Mouse (Mus musculus) kidney, postnatal 0 days (tissue): ENCODE results near the gene Ppp1r3e. TPM values are rescaled to one million over a fixed set of nuclear protein-coding genes. Genes with fewer than 3 reads are reported as not detected.

ENCODE experiments used
- ATAC-seq: fragments of 200-750 bp; cut with Nextera tagmentation; replicated peaks from 2 replicates; pipeline ENCODE4 v1.8.0; 2017; ENCODE audit warnings: low read depth, moderate number of reproducible peaks, moderate TSS enrichment, moderate library complexity; ENCODE audit not compliant: low FRiP score
- DNase-seq: peaks from one replicate; pipeline ENCODE4 v3.0.0-alpha.2; 2016; ENCODE audit warnings: low spot score
- H3K27ac ChIP-seq: fragments of 300-500 bp; sonication (generic); 2 replicates; pipeline ENCODE4 v1.5.1; 2014; ENCODE audit warnings: mild to moderate bottlenecking
- H3K27me3 ChIP-seq: fragments of 300-500 bp; sonication (generic); 2 replicates; pipeline ENCODE4 v1.6.1; 2014; ENCODE audit warnings: low read length, mixed read lengths; ENCODE audit not compliant: insufficient read depth
- H3K36me3 ChIP-seq: fragments of 300-500 bp; sonication (generic); 2 replicates; pipeline ENCODE4 v1.6.1; 2014; ENCODE audit warnings: low read length, mixed read lengths; ENCODE audit not compliant: insufficient read depth
- H3K4me1 ChIP-seq: fragments of 300-500 bp; sonication (generic); replicated peaks from 2 replicates; pipeline ENCODE4 v1.6.1; 2014; ENCODE audit warnings: antibody characterized with exemption, low read length, mixed read lengths; ENCODE audit not compliant: insufficient read depth
- H3K4me2 ChIP-seq: fragments of 300-500 bp; sonication (generic); 2 replicates; pipeline ENCODE4 v1.6.1; 2014; ENCODE audit warnings: mild to moderate bottlenecking, low read length, moderate library complexity, mixed read lengths
- H3K4me3 ChIP-seq: fragments of 300-500 bp; sonication (generic); replicated peaks from 2 replicates; pipeline ENCODE4 v1.5.1; 2014; ENCODE audit warnings: low read depth, low read length
- H3K9ac ChIP-seq: fragments of 300-500 bp; sonication (generic); 2 replicates; pipeline ENCODE4 v1.6.1; 2014; ENCODE audit warnings: low read depth, low read length
- H3K9me3 ChIP-seq: fragments of 300-500 bp; sonication (generic); replicated peaks from 2 replicates; pipeline ENCODE4 v1.6.1; 2016; ENCODE audit warnings: low read length, inconsistent platforms, mixed read lengths
- CTCF ChIP-seq: IDR thresholded peaks from 2 replicates; pipeline ENCODE4 v1.5.1; 2016; ENCODE audit warnings: antibody characterized with exemption, low read depth, mild to moderate bottlenecking, moderate library complexity
- WGBS: fragments of 180-500 bp; shearing (Covaris S2); extraction: QIAGEN DNeasy Blood & Tissue Kit; methylation state at CpG from one replicate; pipeline ENCODE4 v1.1.7; 2014; 5-methylcytosine and 5-hydroxymethylcytosine counted together
- polyA plus RNA-seq: library from polyadenylated mRNA; unstranded; fragments of >200 nt; fragmentation: Nextera tagmentation; extraction: Ambion mirVana; gene quantifications from 2 replicates; pipeline ENCODE4 v1.2.1, GENCODE M21; 2015

Ppp1r3e gene
- polyA plus RNA-seq, 1 experiment from 2014 or later: 4.2 TPM

GRCm38 (mm10) chr14:54913343-54913742 is 36.0 kb upstream of the Ppp1r3e start:
- peak overlapping the region; percentile 99 for H3K4me2 ChIP-seq
- H3K9ac ChIP-seq: peak overlapping the region; percentile 87
- H3K36me3 ChIP-seq: peaks cover 21% of the 10 kb centered on the region; the same call in 1 of the 2 replicates
- no peaks in the 10 kb centered on the region for H3K9me3 ChIP-seq
- H3K27ac ChIP-seq: no peak overlapping the region
- no peaks in the 10 kb centered on the region for H3K27me3 ChIP-seq
- no peak for ATAC-seq
- no peaks in the 10 kb centered on the region; the same call in 1 of the 2 replicates for H3K4me1 ChIP-seq
- TF ChIP-seq CTCF: no peak
- peak overlapping the region; percentile 91 for H3K4me3 ChIP-seq
- 13% methylated on average over 10 of the region's 10 CpGs for WGBS
- no peak for DNase-seq

DNA sequence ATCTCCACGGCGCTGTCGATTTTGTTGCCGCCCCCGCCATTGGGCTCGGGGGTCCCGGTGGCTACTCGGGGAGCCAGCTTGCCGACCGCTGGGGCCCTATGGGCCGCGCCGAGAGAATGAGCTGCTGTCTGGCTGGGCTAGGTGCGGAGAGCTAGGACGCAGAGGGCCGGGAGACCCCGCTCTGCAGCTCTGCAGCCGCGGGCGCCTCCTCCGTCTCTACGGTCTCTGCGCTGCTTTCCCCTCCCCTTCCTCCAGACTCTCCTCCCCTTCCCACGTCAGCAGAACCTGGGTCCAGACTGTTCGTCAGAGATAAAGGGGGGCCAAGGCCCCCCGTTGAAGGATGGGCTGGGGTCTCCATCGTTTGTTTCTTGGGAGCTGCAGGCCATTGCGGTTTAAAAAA is 35.5 kb upstream of the Ppp1r3e start, which contains the start of gene Slc22a17:
TSS of gene Slc22a17 (minus strand) at position 247 of the 400 bp plus-strand sequence.
- peak within 1 kb of the TSS; percentile 99 for H3K4me2 ChIP-seq
- H3K27me3 ChIP-seq: no peaks in the 10 kb centered on the region
- TF ChIP-seq CTCF: no peak
- H3K27ac ChIP-seq: peak within 1 kb of the TSS; percentile 31; the same call in 1 of the 2 replicates
- peak; percentile 68 for ATAC-seq
- peak; percentile 94 for DNase-seq
- no peaks in the 10 kb centered on the region; the same call in 1 of the 2 replicates for H3K4me1 ChIP-seq
- WGBS: under 1% methylated on average over 28 of the region's 28 CpGs
- H3K9ac ChIP-seq: peak within 1 kb of the TSS; percentile 87
- H3K36me3 ChIP-seq: peaks cover 21% of the 10 kb centered on the region; the same call in 1 of the 2 replicates
- peak within 1 kb of the TSS; percentile 91 for H3K4me3 ChIP-seq
- H3K9me3 ChIP-seq: no peaks in the 10 kb centered on the region

DNA sequence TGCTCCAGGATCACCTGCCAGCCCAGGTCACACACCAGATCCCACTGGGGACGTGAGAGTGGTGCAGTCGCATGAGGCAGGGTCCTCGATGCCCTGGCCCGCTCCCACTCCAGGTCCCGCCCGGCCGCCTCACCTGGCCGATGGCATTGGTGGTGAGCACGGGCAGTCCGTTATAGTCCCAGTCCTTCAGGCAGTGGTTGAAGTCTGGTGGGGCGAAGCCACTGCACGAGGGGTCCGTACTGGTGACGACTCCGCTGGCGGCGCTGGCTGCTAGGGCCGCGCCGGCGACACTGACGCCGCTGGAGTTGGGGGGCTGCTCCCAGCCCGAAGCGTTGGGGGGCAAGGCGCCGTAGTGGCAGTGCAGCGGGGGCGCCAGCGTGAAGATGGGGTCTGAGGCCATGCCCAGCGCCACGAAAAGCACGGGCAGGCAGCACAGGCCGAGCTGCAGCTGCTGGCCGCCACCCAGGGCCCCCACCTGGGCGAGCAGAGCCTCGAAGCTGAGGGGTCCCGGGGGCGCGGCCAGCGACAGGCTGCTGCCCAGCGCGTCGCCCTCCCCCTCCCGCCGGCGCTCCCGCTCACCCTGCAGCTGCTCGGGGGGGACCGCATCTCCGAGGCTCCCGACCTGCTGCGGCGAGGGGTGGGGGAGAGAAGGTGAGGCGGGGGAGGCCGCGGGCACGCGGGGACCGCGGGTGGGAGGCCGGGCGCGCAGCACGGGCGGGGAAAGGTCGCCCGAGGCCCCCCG is 34.9 kb upstream of the Ppp1r3e start:
- peaks cover 23% of the 10 kb centered on the region for H3K36me3 ChIP-seq
- ATAC-seq (peak; percentile 52), DNase-seq (peak; percentile 38)
- no peak for TF ChIP-seq CTCF
- H3K4me2 ChIP-seq: peak overlapping the region; percentile 99
- H3K9me3 ChIP-seq: no peaks in the 10 kb centered on the region
- H3K4me3 ChIP-seq: peak overlapping the region; percentile 91
- H3K4me1 ChIP-seq: no peaks in the 10 kb centered on the region; the same call in 1 of the 2 replicates
- H3K27ac ChIP-seq: peak overlapping the region; percentile 31; the same call in 1 of the 2 replicates
- peak overlapping the region; percentile 87 for H3K9ac ChIP-seq
- H3K27me3 ChIP-seq: no peaks in the 10 kb centered on the region
- WGBS: 1% methylated on average over 60 of the region's 69 CpGs

DNA sequence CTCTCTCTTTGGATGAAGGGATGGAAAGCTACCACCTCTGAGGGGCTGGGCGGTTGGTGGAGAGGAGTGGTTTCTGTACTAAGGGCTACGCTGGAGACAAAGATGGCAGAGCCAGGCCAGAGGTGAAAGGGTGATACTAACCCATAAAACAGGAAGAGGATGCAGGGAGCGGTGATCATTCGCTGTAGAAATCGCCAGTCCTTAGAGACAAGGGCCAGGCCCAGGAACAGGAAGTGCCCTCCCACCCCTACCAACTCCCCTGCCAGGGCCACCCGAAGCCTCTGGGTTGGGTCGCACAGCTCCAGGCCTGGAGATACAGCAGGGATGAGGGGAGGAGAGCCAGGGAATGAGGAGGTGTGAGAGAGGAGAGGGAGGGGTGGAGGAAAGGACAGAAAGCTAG is 31.3 kb upstream of the Ppp1r3e start:
- no peak for TF ChIP-seq CTCF
- Histone ChIP-seq H3K4me3 (no peak overlapping the region), H3K27ac (no peak overlapping the region), H3K36me3 (peaks cover 21% of the 10 kb centered on the region), H3K9ac (no peak overlapping the region), H3K4me1 (no peaks in the 10 kb centered on the region; the same call in 1 of the 2 replicates), H3K27me3 (no peaks in the 10 kb centered on the region), H3K4me2 (no peak overlapping the region), H3K9me3 (no peaks in the 10 kb centered on the region)
- WGBS: 51% methylated on average over 7 of the region's 7 CpGs
- ATAC-seq: no peak
- no peak for DNase-seq

DNA sequence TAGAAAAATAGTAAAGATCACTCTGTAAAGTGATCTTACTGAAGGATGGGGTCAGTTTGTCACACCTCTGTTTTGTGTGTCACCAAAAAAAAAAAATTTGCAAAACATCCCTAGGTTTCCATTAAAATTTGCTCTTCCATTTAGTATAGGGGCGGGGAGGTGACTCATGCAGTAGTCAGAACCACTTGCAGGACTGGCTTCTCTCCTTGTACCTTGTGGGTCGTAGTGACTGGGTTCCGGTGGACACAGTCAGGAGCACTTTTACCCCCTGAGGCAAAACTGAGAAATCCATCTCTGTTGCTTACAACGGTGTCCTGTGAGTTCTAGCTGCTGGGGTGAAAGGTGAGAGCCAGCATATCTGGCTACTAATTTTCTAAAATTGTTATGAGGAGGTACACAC is 26.3 kb upstream of the Ppp1r3e start:
- WGBS: 78% methylated on average over 4 of the region's 4 CpGs
- DNase-seq: no peak
- ATAC-seq: no peak
- H3K4me2 ChIP-seq: no peak overlapping the region
- no peaks in the 10 kb centered on the region for H3K4me1 ChIP-seq
- no peak overlapping the region for H3K9ac ChIP-seq
- TF ChIP-seq CTCF: no peak
- H3K27ac ChIP-seq: no peak overlapping the region
- no peaks in the 10 kb centered on the region for H3K27me3 ChIP-seq
- H3K4me3 ChIP-seq: no peak overlapping the region
- no peaks in the 10 kb centered on the region for H3K9me3 ChIP-seq
- peaks cover 24% of the 10 kb centered on the region for H3K36me3 ChIP-seq

GRCm38 (mm10) chr14:54900383-54900782 is 23.0 kb upstream of the Ppp1r3e start:
- Histone ChIP-seq H3K27ac (no peak overlapping the region), H3K36me3 (peaks cover 22% of the 10 kb centered on the region), H3K9ac (no peak overlapping the region), H3K4me3 (no peak overlapping the region), H3K9me3 (no peaks in the 10 kb centered on the region), H3K4me2 (no peak overlapping the region), H3K27me3 (no peaks in the 10 kb centered on the region), H3K4me1 (0 out of 2 replicates have a peak, but pooled peaks cover 3% of the 10 kb centered on the region)
- under 1% methylated on average over 3 of the region's 3 CpGs for WGBS
- peak; percentile 50 for ATAC-seq
- peak; percentile 96 for TF ChIP-seq CTCF
- DNase-seq: peak; percentile 94
